Mouse (Mus musculus) lung, postnatal 0 days (tissue): ENCODE results near the gene Gjb2. TPM values are rescaled to one million over a fixed set of nuclear protein-coding genes. Genes with fewer than 3 reads are reported as not detected.
"Not testable (repeated sequence)": the region's sequence is repeated elsewhere in the genome, so short reads cannot be mapped to it uniquely, and the experiment has no call there.

Experiments
- ATAC-seq: fragments of 200-750 bp; cut with Nextera tagmentation; 2 replicates; pipeline ENCODE4 v1.8.0; 2017; ENCODE audit warnings: moderate library complexity
- DNase-seq: peaks from one replicate; pipeline ENCODE4 v3.0.0-alpha.2; 2016; ENCODE audit warnings: low spot score
- H3K27ac ChIP-seq: fragments of 300-500 bp; sonication (generic); 2 replicates; pipeline ENCODE4 v1.5.1; 2014; ENCODE audit warnings: antibody characterized with exemption, mild to moderate bottlenecking, low read length, mixed read lengths
- H3K27me3 ChIP-seq: fragments of 300-500 bp; sonication (generic); replicated peaks from 2 replicates; pipeline ENCODE4 v1.6.1; 2014; ENCODE audit warnings: low read length, mixed read lengths; ENCODE audit not compliant: insufficient read depth
- H3K36me3 ChIP-seq: fragments of 300-500 bp; sonication (generic); 2 replicates; pipeline ENCODE4 v1.6.1; 2014; ENCODE audit warnings: low read length, mixed read lengths; ENCODE audit not compliant: insufficient read depth
- H3K4me1 ChIP-seq: fragments of 300-500 bp; sonication (generic); 2 replicates; pipeline ENCODE4 v1.6.1; 2014; ENCODE audit warnings: antibody characterized with exemption, low read depth, low read length, mixed read lengths; ENCODE audit not compliant: insufficient read depth
- H3K4me2 ChIP-seq: fragments of 300-500 bp; sonication (generic); replicated peaks from 2 replicates; pipeline ENCODE4 v1.6.1; 2014; ENCODE audit warnings: low read depth, mild to moderate bottlenecking, low read length, moderate library complexity, mixed read lengths
- H3K4me3 ChIP-seq: fragments of 300-500 bp; sonication (generic); 2 replicates; pipeline ENCODE4 v1.5.1; 2014; ENCODE audit warnings: low read depth, low read length
- H3K9ac ChIP-seq: fragments of 300-500 bp; sonication (generic); replicated peaks from 2 replicates; pipeline ENCODE4 v1.6.1; 2014; ENCODE audit warnings: low read depth, mild to moderate bottlenecking
- H3K9me3 ChIP-seq: fragments of 300-500 bp; sonication (generic); 2 replicates; pipeline ENCODE4 v1.6.1; 2016; ENCODE audit warnings: low read length, mixed read lengths
- CTCF ChIP-seq: IDR thresholded peaks from 2 replicates; pipeline ENCODE4 v1.5.1; 2016; ENCODE audit warnings: antibody characterized with exemption, mild to moderate bottlenecking
- EP300 ChIP-seq: IDR thresholded peaks from 2 replicates; pipeline ENCODE4 v1.6.1; 2016; ENCODE audit warnings: antibody characterized with exemption, mild to moderate bottlenecking, control low read depth
- WGBS: fragments of 180-500 bp; shearing (Covaris S2); extraction: QIAGEN DNeasy Blood & Tissue Kit; methylation state at CpG from one replicate; pipeline ENCODE4 v1.1.7; 2014; 5-methylcytosine and 5-hydroxymethylcytosine counted together
- polyA plus RNA-seq: library from polyadenylated mRNA; unstranded; fragments of >200 nt; fragmentation: Nextera tagmentation; extraction: Ambion mirVana; gene quantifications from 2 replicates; pipeline ENCODE4 v1.2.1, GENCODE M21; 2015

The Gjb2 gene
- polyA plus RNA-seq, 1 experiment from 2014 or later, result 1.4 TPM

DNA sequence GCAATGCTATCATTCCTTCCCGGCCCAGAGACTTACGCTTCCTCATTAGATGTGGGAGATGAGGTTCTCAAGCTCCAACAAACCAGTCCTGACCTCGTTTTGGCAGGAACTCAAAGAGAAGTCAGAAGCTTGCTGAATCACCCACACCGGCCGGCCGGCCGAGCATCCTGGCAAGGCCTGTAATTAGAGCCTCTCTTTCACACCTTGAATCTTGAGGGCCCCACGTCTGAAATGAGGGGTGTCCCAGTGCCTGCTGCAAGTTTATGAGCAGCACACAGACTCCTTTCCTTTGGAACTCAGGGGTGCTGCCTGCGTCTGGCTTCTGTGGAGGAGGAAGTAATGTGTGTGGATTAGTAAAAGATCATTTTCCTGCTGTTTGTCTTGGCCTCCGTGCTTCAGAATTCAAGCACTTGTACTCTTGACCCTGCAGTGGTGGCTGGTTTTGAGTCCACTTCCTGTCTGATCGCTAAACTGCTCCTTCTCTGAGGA lies 20.3 kb downstream of the Gjb2 start:
- no peak overlapping the region for H3K4me3 ChIP-seq
- TF ChIP-seq EP300 (no peak), CTCF (no peak)
- DNase-seq (peak; percentile 74), ATAC-seq (peak; percentile 79)
- 0 out of 2 replicates have a peak, but pooled peaks cover 6% of the 10 kb centered on the region for H3K4me1 ChIP-seq
- no peaks in the 10 kb centered on the region for H3K36me3 ChIP-seq
- no peaks in the 10 kb centered on the region for H3K9me3 ChIP-seq
- WGBS, result 11% methylated on average over 11 of the region's 11 CpGs
- H3K4me2 ChIP-seq, result no peak overlapping the region
- no peaks in the 10 kb centered on the region for H3K27me3 ChIP-seq
- no peak overlapping the region for H3K27ac ChIP-seq
- no peak overlapping the region for H3K9ac ChIP-seq

GRCm38 (mm10) chr14:57082863-57083262 lies 21.6 kb downstream of the Gjb2 start:
- Histone ChIP-seq H3K4me1 (0 out of 2 replicates have a peak, but pooled peaks cover 6% of the 10 kb centered on the region), H3K27me3 (no peaks in the 10 kb centered on the region), H3K27ac (no peak overlapping the region), H3K36me3 (no peaks in the 10 kb centered on the region), H3K4me2 (no peak overlapping the region), H3K9me3 (no peaks in the 10 kb centered on the region), H3K9ac (no peak overlapping the region), H3K4me3 (no peak overlapping the region)
- ATAC-seq (no peak), DNase-seq (no peak)
- TF ChIP-seq CTCF (no peak), EP300 (no peak)
- 96% methylated on average over 1 of the region's 1 CpGs for WGBS

GRCm38 (mm10) chr14:57075537-57075936 lies 29.0 kb downstream of the Gjb2 start:
- no peak overlapping the region for H3K9ac ChIP-seq
- DNase-seq (no peak), ATAC-seq (no peak)
- no peaks in the 10 kb centered on the region for H3K36me3 ChIP-seq
- H3K9me3 ChIP-seq, result no peaks in the 10 kb centered on the region
- no peaks in the 10 kb centered on the region for H3K27me3 ChIP-seq
- H3K4me3 ChIP-seq, result no peak overlapping the region
- no peak overlapping the region for H3K4me2 ChIP-seq
- no peak for TF ChIP-seq EP300
- peak; percentile 34 for TF ChIP-seq CTCF
- no peaks in the 10 kb centered on the region for H3K4me1 ChIP-seq
- 83% methylated on average over 6 of the region's 6 CpGs for WGBS
- H3K27ac ChIP-seq, result no peak overlapping the region

- H3K9me3 ChIP-seq, H3K9ac ChIP-seq, H3K27me3 ChIP-seq, H3K4me2 ChIP-seq, H3K4me3 ChIP-seq, ATAC-seq, H3K27ac ChIP-seq, H3K4me1 ChIP-seq, H3K36me3 ChIP-seq: not testable (repeated sequence)
- peak; percentile 16 for DNase-seq
- TF ChIP-seq CTCF, result peak; percentile 78
- WGBS, result 2% methylated on average over 2 of the region's 2 CpGs
Observed at GRCm38 (mm10) chr14:57069906-57070305, 34.6 kb downstream of the Gjb2 start.

- Histone ChIP-seq H3K9me3 (no peaks in the 10 kb centered on the region), H3K36me3 (no peaks in the 10 kb centered on the region), H3K4me2 (no peak overlapping the region), H3K4me3 (no peak overlapping the region), H3K27ac (no peak overlapping the region), H3K4me1 (no peaks in the 10 kb centered on the region), H3K27me3 (no peaks in the 10 kb centered on the region), H3K9ac (no peak overlapping the region)
- DNase-seq, result no peak
- ATAC-seq, result no peak
- TF ChIP-seq EP300, result no peak
- no peak for TF ChIP-seq CTCF
Observed at GRCm38 (mm10) chr14:57066053-57066452, 38.4 kb downstream of the Gjb2 start.

- H3K27me3 ChIP-seq, result peaks cover 32% of the 10 kb centered on the region
- not testable (repeated sequence) for H3K36me3 ChIP-seq, H3K9ac ChIP-seq, H3K4me3 ChIP-seq, H3K4me2 ChIP-seq, H3K9me3 ChIP-seq, H3K27ac ChIP-seq, H3K4me1 ChIP-seq
- ATAC-seq (peak; percentile 55), DNase-seq (peak; percentile 45)
- peak; percentile 85 for TF ChIP-seq CTCF
- WGBS, result 0% methylated on average over 1 of the region's 1 CpGs
Observed at GRCm38 (mm10) chr14:57060052-57060451, 44.5 kb downstream of the Gjb2 start.
